Mouse (Mus musculus): ENCODE results near the gene Lor.

Lor gene

GRCm38 (mm10) chr3:92083042-92083441, at the start of gene Lor:
Gene Lor (minus strand): TSS chr3:92083142.
- DNase-seq (ENCODE audit: low read depth in 2 of 2, low spot score in 2 of 2) = no peak

GRCm38 (mm10) chr3:92123847-92124246, 40.9 kb upstream of the Lor start, which contains the start of gene Prr9:
Gene Prr9 (minus strand): TSS chr3:92123947.
- no peak for DNase-seq (ENCODE audit: low read depth in 2 of 2, low spot score in 2 of 2)

- DNase-seq (ENCODE audit: low read depth in 2 of 2, low spot score in 2 of 2) = no peak
Measured at GRCm38 (mm10) chr3:92120902-92121301, 38.0 kb upstream of the Lor start.

- DNase-seq (ENCODE audit: low read depth in 2 of 2, low spot score in 2 of 2) = no peak
Measured at GRCm38 (mm10) chr3:92117930-92118329, 35.0 kb upstream of the Lor start.

- DNase-seq (ENCODE audit: low read depth in 2 of 2, low spot score in 2 of 2) = no peak
Measured at GRCm38 (mm10) chr3:92111526-92111925, 28.6 kb upstream of the Lor start.

GRCm38 (mm10) chr3:92110790-92111189, 27.8 kb upstream of the Lor start:
- no peak for DNase-seq (ENCODE audit: low read depth in 2 of 2, low spot score in 2 of 2)

GRCm38 (mm10) chr3:92106582-92106981, 23.6 kb upstream of the Lor start:
- DNase-seq (ENCODE audit: low read depth in 2 of 2, low spot score in 2 of 2) = no peak

GRCm38 (mm10) chr3:92081285-92081931, 1.5 kb downstream of the Lor start:
- no peak for DNase-seq (ENCODE audit: low read depth in 2 of 2, low spot score in 2 of 2)

- DNase-seq (ENCODE audit: low read depth in 2 of 2, low spot score in 2 of 2) = no peak
Measured at GRCm38 (mm10) chr3:92080462-92081284, 2.3 kb downstream of the Lor start.

- no peak for DNase-seq (ENCODE audit: low read depth in 2 of 2, low spot score in 2 of 2)
Measured at GRCm38 (mm10) chr3:92050382-92051054, 32.4 kb downstream of the Lor start.

GRCm38 (mm10) chr3:92033892-92034291, 49.0 kb downstream of the Lor start:
- DNase-seq (ENCODE audit: low read depth in 2 of 2, low spot score in 2 of 2) = no peak

GRCm38 (mm10) chr3:92033203-92033602, 49.7 kb downstream of the Lor start:
- no peak for DNase-seq (ENCODE audit: low read depth in 2 of 2, low spot score in 2 of 2)
